Mouse (Mus musculus) kidney, adult 10 weeks (tissue): ENCODE data around the gene Fam173b. TPM values are rescaled to one million over a fixed set of nuclear protein-coding genes. Genes with fewer than 3 reads are reported as not detected.

ENCODE experiments used
- polyA plus RNA-seq: library from polyadenylated mRNA; stranded (reverse); fragments of 350-450 nt; fragmentation: Illumina TruSeq; extraction: RNeasy Lipid Tissue Mini Kit (QIAGEN cat#74804); gene quantifications from one replicate; pipeline ENCODE4 v1.2.3, GENCODE M21; 2014; ENCODE audit warnings: low read depth, low replicate concordance

Gene Fam173b
- 4.5 TPM for polyA plus RNA-seq

DNA sequence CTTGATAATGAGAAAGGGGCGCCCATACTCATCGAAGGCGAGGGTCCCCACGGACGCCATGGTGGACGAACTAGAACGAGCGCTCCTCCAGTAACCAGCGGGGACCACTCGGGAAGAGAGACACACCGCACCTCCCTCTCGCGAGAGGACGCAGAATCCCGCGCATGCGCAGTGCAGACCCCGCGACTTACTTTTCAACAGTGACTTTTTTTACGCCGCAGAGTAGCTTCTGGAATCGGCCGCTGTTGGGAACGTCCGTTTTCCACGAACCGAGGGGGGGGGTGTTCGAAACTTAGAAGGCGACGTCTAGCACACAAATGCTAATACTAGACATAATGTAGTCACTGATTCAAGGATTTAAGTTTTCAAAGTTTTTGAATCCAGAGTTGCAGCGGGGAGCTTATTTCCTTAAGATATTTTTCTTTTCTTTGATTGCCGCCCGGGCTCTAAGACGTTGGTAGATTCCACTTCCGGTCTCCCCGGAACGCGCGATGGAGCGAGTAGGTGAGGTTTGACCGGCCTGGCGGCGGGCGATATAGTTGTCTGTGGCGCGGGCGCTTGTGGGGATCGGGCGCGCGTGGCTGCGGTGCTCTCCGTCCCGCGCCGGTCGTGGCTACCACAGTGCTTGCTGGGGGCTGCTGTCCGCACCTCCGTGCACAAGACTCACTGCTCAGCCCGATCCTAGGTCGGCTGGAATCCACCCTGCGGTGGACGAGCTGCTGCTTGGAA lies at the start of gene Fam173b, which contains the start of gene Cct5:
Gene Fam173b, plus strand, starts transcription at position 207 of the 729 bp plus-strand sequence.
Gene Cct5, minus strand, starts transcription at position 159 of the 729 bp plus-strand sequence.

DNA sequence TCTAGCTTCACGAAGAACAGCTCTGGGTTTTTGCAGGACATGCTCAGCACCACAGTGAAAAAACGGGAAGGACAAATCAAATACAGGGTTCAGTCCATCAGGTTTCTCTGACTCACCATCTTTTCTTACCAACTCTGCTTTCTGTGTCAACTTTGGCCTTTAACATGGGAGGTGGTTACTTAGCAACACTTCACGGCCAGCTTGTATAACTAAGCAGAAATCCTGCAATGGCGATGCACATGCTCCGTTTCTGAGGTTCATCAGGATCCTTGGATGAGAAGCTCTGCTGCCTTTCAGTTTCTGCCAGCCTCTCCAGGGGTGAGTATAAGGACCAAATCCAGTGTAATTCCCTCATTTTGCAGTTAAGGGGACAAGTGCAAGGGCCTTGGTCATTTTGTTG lies 36.5 kb upstream of the Fam173b start, which contains the start of gene Cmbl:
Gene Cmbl, plus strand, starts transcription at position 206 of the 400 bp plus-strand sequence.

Other genes starting within 250 kb of the Fam173b start
- gene Ankrd33b, start 234.1 kb upstream of the Fam173b start, polyA plus RNA-seq: 45.7 TPM
- gene Ropn1l, start 148.1 kb upstream of the Fam173b start, polyA plus RNA-seq: 6.5 TPM
- 137 TPM for gene March6, start 70.8 kb upstream of the Fam173b start, polyA plus RNA-seq
- 195 TPM for gene Cmbl, start 36.5 kb upstream of the Fam173b start, polyA plus RNA-seq
- gene Cct5, start within 50 bp of the Fam173b start, polyA plus RNA-seq: 85.8 TPM